Mouse (Mus musculus): Measurements from ENCODE around the gene Lrrc1. TPM values are rescaled to one million over a fixed set of nuclear protein-coding genes. Genes with fewer than 3 reads are reported as not detected.
A peak's percentile ranks its signal among the peaks of the same experiment; 100 is the strongest.

Lrrc1 gene
- polyA plus RNA-seq, 1 experiment from 2014 or later: 4.4 TPM

DNA sequence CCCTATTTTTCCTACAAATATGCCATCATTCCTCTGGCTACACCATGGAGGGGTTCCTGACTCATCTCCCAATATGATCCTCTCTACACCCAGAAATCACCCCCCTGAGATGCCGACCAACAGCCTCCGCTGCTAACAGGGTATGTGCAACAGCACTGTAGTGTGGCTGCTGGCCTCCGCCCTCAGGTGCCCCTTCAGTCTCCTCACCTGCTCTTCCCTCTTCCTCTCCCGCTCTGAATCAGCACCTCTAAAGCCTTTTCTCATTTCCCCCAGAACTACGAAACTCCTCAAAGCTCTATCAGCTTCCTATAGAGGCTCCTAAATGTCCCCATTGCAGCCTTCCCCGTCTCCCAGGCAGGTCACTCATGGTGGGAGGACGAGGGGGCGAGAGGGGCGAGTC lies 5.4 kb downstream of the Lrrc1 start:
- no peak overlapping the region for H3K27ac ChIP-seq
- no peak overlapping the region for H3K9ac ChIP-seq
- peaks cover 9% of the 10 kb centered on the region; the same call in 1 of the 2 replicates for H3K27me3 ChIP-seq (replicated peaks)
- H3K4me3 ChIP-seq: no peak overlapping the region
- H3K4me1 ChIP-seq: peaks cover 40% of the 10 kb centered on the region
- no peak for ATAC-seq
- WGBS (ENCODE audit: insufficient replicate concordance): 78% methylated on average over 9 of the region's 9 CpGs
- no peak overlapping the region for H3K4me2 ChIP-seq
- H3K9me3 ChIP-seq (replicated peaks): no peaks in the 10 kb centered on the region
- H3K36me3 ChIP-seq: no peaks in the 10 kb centered on the region

DNA sequence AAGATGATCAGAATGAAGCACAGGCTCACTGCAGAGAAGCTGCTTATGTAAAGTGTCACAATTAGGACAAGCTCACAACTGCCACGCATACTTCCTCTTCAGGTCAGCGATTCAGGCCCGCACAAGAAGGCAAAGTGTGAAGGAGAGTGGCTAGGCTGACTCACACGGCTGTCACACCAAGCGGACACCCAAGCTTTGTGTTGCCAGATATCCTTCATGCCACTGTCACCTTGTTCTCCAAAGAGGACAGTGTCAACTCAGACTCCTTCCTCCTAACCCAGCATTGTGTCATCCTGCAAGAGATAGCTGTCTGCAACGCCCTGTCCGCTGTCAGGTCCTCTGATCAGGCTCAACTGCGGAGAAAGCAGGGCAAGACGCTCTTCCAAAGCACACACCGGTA lies 7.3 kb downstream of the Lrrc1 start:
- H3K4me2 ChIP-seq: no peak overlapping the region
- H3K27me3 ChIP-seq (replicated peaks): no peaks in the 10 kb centered on the region
- no peaks in the 10 kb centered on the region for H3K36me3 ChIP-seq
- peaks cover 29% of the 10 kb centered on the region for H3K4me1 ChIP-seq
- H3K9me3 ChIP-seq (replicated peaks): no peaks in the 10 kb centered on the region
- no peak for ATAC-seq
- no peak overlapping the region for H3K27ac ChIP-seq
- H3K4me3 ChIP-seq: no peak overlapping the region
- WGBS (ENCODE audit: insufficient replicate concordance): 33% methylated on average over 10 of the region's 10 CpGs
- no peak overlapping the region for H3K9ac ChIP-seq

DNA sequence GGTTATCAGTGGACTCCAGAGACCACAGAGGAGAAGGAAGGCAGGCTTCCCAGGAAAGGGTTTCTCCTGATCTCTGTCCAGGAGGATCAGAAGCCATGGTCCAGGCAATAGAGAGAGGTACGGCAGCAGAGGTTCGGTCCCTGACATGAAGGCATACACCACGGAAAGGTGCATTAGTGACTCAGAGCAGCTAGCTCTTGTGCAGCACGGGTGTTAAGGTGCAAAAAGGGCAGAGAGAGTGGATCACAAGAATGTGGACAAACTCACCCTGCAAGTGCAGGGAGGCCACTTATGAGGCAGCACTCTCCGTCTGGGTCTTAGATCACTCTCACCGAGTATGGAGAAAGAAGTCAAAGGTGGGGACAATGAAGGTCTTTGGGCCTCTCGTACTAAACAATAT lies 7.8 kb downstream of the Lrrc1 start:
- Histone ChIP-seq H3K9ac (no peak overlapping the region), H3K4me1 (peaks cover 29% of the 10 kb centered on the region), H3K27ac (no peak overlapping the region), H3K27me3 (replicated peaks) (no peaks in the 10 kb centered on the region), H3K9me3 (replicated peaks) (no peaks in the 10 kb centered on the region), H3K4me2 (no peak overlapping the region), H3K36me3 (no peaks in the 10 kb centered on the region), H3K4me3 (no peak overlapping the region)
- no peak for ATAC-seq
- WGBS (ENCODE audit: insufficient replicate concordance): 69% methylated on average over 7 of the region's 7 CpGs

GRCm38 (mm10) chr9:77536286-77536685 lies 8.4 kb downstream of the Lrrc1 start:
- H3K9ac ChIP-seq: no peak overlapping the region
- no peak overlapping the region for H3K4me2 ChIP-seq
- H3K36me3 ChIP-seq: no peaks in the 10 kb centered on the region
- ATAC-seq: no peak
- H3K4me1 ChIP-seq: peaks cover 29% of the 10 kb centered on the region
- H3K27me3 ChIP-seq (replicated peaks): no peaks in the 10 kb centered on the region
- 69% methylated on average over 6 of the region's 6 CpGs for WGBS (ENCODE audit: insufficient replicate concordance)
- H3K9me3 ChIP-seq (replicated peaks): no peaks in the 10 kb centered on the region
- no peak overlapping the region for H3K4me3 ChIP-seq
- no peak overlapping the region for H3K27ac ChIP-seq

DNA sequence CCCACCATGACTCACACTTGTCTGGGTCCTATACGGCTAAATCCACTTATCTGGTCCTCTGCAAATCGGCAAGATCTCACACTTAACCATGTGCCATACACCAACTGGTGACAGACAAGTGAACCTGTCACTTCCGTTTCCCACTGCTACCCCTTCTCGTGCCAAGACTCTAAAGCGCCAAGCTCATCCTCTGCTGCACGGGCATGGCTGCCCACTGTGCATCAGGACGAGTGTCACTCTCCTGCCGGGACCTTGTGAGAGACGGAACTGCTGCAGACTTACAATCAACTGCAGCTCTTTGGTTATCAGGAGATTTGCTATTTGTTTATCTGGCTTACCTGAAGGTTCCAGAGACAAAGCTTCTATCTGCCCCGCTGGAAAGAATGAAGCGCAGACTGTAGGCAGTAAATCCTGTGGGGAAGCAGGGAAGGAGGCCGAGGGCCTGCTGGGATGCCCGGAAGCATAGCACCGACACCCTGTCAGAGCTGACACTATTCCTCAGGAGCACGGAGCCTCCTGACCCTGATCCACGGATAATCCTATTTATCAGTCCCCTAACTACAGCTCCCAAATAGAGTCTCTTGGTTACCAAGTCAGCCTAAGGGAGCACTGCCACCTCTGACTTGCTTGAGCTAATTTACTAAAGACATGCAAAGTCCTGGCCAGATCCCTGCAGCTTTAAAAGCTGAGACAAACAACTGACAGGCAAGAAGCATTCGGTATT lies 9.5 kb downstream of the Lrrc1 start:
- no peaks in the 10 kb centered on the region for H3K9me3 ChIP-seq (replicated peaks)
- no peak for ATAC-seq
- H3K27ac ChIP-seq: no peak overlapping the region
- H3K27me3 ChIP-seq (replicated peaks): no peaks in the 10 kb centered on the region
- H3K4me2 ChIP-seq: no peak overlapping the region
- WGBS (ENCODE audit: insufficient replicate concordance): 56% methylated on average over 17 of the region's 17 CpGs
- H3K4me1 ChIP-seq: peaks cover 39% of the 10 kb centered on the region
- no peak overlapping the region for H3K9ac ChIP-seq
- no peaks in the 10 kb centered on the region for H3K36me3 ChIP-seq
- H3K4me3 ChIP-seq: no peak overlapping the region

GRCm38 (mm10) chr9:77528379-77529041 lies 16.2 kb downstream of the Lrrc1 start:
- peaks cover 40% of the 10 kb centered on the region for H3K4me1 ChIP-seq
- H3K36me3 ChIP-seq: no peaks in the 10 kb centered on the region
- no peak overlapping the region for H3K9ac ChIP-seq
- no peaks in the 10 kb centered on the region for H3K9me3 ChIP-seq (replicated peaks)
- WGBS (ENCODE audit: insufficient replicate concordance): 52% methylated on average over 5 of the region's 5 CpGs
- no peak overlapping the region for H3K27ac ChIP-seq
- no peak overlapping the region for H3K4me3 ChIP-seq
- peak; percentile 71 for ATAC-seq
- H3K27me3 ChIP-seq (replicated peaks): no peaks in the 10 kb centered on the region
- no peak overlapping the region for H3K4me2 ChIP-seq

DNA sequence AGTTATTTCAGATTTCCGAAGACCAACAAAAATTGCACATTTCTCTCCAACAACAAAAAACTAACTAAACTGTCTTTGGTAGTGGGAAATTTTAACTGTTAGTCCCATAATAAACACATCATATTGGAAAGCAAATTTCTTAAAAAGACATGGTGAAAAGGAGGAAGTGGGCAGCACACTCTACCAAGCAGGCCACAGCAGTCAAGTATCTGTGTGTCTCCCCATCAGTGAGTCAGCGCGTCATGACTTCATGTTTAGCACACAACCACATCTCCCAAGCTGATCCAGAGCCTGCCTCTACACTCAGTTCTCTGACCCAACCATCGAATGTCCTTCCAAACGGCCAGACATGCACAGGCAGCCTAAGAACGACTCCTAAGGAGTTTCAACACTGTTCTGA lies 17.5 kb downstream of the Lrrc1 start:
- H3K4me3 ChIP-seq: no peak overlapping the region
- no peak overlapping the region for H3K4me2 ChIP-seq
- H3K27ac ChIP-seq: no peak overlapping the region
- WGBS (ENCODE audit: insufficient replicate concordance): 39% methylated on average over 6 of the region's 6 CpGs
- no peak overlapping the region for H3K9ac ChIP-seq
- ATAC-seq: no peak
- H3K4me1 ChIP-seq: peaks cover 40% of the 10 kb centered on the region
- H3K27me3 ChIP-seq (replicated peaks): no peaks in the 10 kb centered on the region
- H3K36me3 ChIP-seq: no peaks in the 10 kb centered on the region
- no peaks in the 10 kb centered on the region for H3K9me3 ChIP-seq (replicated peaks)

- H3K4me1 ChIP-seq: peaks cover 40% of the 10 kb centered on the region
- no peaks in the 10 kb centered on the region for H3K36me3 ChIP-seq
- no peaks in the 10 kb centered on the region for H3K27me3 ChIP-seq (replicated peaks)
- ATAC-seq: no peak
- whole genome bisulfite sequencing (ENCODE audit: insufficient replicate concordance): 55% methylated on average over 2 of the region's 2 CpGs
- H3K9ac ChIP-seq: no peak overlapping the region
- H3K27ac ChIP-seq: no peak overlapping the region
- no peak overlapping the region for H3K4me3 ChIP-seq
- H3K4me2 ChIP-seq: no peak overlapping the region
- no peaks in the 10 kb centered on the region for H3K9me3 ChIP-seq (replicated peaks)
These were observed 18.0 kb downstream of the Lrrc1 start for GRCm38 (mm10) chr9:77526715-77527114.

GRCm38 (mm10) chr9:77525595-77526295 lies 18.9 kb downstream of the Lrrc1 start:
- H3K36me3 ChIP-seq: no peaks in the 10 kb centered on the region
- H3K27ac ChIP-seq: no peak overlapping the region
- no peak overlapping the region for H3K4me2 ChIP-seq
- no peak overlapping the region for H3K9ac ChIP-seq
- H3K4me3 ChIP-seq: no peak overlapping the region
- H3K4me1 ChIP-seq: peaks cover 35% of the 10 kb centered on the region
- no peaks in the 10 kb centered on the region for H3K27me3 ChIP-seq (replicated peaks)
- no peaks in the 10 kb centered on the region for H3K9me3 ChIP-seq (replicated peaks)
- no peak for ATAC-seq
- 82% methylated on average over 16 of the region's 16 CpGs for WGBS (ENCODE audit: insufficient replicate concordance)

GRCm38 (mm10) chr9:77523793-77524192 lies 20.9 kb downstream of the Lrrc1 start:
- no peaks in the 10 kb centered on the region for H3K9me3 ChIP-seq (replicated peaks)
- H3K4me1 ChIP-seq: peaks cover 28% of the 10 kb centered on the region
- no peak overlapping the region for H3K4me3 ChIP-seq
- no peaks in the 10 kb centered on the region for H3K27me3 ChIP-seq (replicated peaks)
- ATAC-seq: no peak
- 65% methylated on average over 4 of the region's 4 CpGs for WGBS (ENCODE audit: insufficient replicate concordance)
- H3K9ac ChIP-seq: no peak overlapping the region
- no peak overlapping the region for H3K27ac ChIP-seq
- no peaks in the 10 kb centered on the region for H3K36me3 ChIP-seq
- no peak overlapping the region for H3K4me2 ChIP-seq

DNA sequence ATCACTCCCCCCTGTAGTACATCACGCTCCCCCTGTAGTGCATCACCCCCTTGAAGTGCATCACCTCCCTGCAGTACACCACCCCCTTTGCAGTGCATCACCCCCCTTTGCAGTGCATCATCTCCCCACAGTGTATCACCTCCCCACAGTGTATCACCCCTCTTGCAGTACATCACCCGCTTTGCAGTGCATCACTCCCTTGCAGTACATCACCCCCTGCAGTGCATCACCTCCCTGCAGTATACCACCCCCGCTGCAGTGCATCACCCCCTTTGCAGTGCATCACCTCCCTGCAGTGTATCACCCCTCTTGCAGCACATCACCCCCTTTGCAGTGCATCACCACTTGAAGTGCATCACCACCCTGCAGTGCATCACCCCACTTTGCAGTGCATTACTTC lies 22.2 kb downstream of the Lrrc1 start:
- no peak overlapping the region for H3K27ac ChIP-seq
- H3K4me3 ChIP-seq: no peak overlapping the region
- no peak for ATAC-seq
- H3K27me3 ChIP-seq (replicated peaks): no peaks in the 10 kb centered on the region
- 72% methylated on average over 3 of the region's 3 CpGs for WGBS (ENCODE audit: insufficient replicate concordance)
- H3K4me2 ChIP-seq: no peak overlapping the region
- H3K9ac ChIP-seq: no peak overlapping the region
- no peaks in the 10 kb centered on the region for H3K9me3 ChIP-seq (replicated peaks)
- no peaks in the 10 kb centered on the region for H3K36me3 ChIP-seq
- peaks cover 26% of the 10 kb centered on the region for H3K4me1 ChIP-seq

- Histone ChIP-seq H3K9ac (no peak overlapping the region), H3K4me1 (peaks cover 26% of the 10 kb centered on the region), H3K27me3 (replicated peaks) (no peaks in the 10 kb centered on the region), H3K4me2 (no peak overlapping the region), H3K4me3 (no peak overlapping the region), H3K27ac (no peak overlapping the region), H3K36me3 (no peaks in the 10 kb centered on the region), H3K9me3 (replicated peaks) (no peaks in the 10 kb centered on the region)
- ATAC-seq: no peak
- 21% methylated on average over 2 of the region's 2 CpGs for WGBS (ENCODE audit: insufficient replicate concordance)
These were observed 25.5 kb downstream of the Lrrc1 start for GRCm38 (mm10) chr9:77519198-77519597.
